Mouse (Mus musculus) liver, adult 2 months (tissue): ENCODE results near the gene Armt1.

Source experiments
- CTCF ChIP-seq: fragments of 200-500 bp; IDR thresholded peaks from 2 replicates; pipeline ENCODE4 v1.5.1; 2011; ENCODE audit warnings: low read depth, low read length, control low read depth
- POLR2A ChIP-seq: fragments of 200-500 bp; IDR thresholded peaks from 2 replicates; pipeline ENCODE4 v1.6.1; 2011; ENCODE audit warnings: low read length, control low read depth; ENCODE audit not compliant: insufficient read depth; ENCODE audit errors: extremely low read depth

GRCm38 (mm10) chr10:4484986-4485385, 52.7 kb downstream of the Armt1 start:
- TF ChIP-seq POLR2A (no peak), CTCF (no peak)
